Mouse (Mus musculus): ENCODE measurements at regions not wholly inside any gene's neighbourhood (a gene's known extent, or its start where the extent isn't known, plus 50 kb on each side); places are given as distances from the start of the nearest gene placed in this dataset.

DNA sequence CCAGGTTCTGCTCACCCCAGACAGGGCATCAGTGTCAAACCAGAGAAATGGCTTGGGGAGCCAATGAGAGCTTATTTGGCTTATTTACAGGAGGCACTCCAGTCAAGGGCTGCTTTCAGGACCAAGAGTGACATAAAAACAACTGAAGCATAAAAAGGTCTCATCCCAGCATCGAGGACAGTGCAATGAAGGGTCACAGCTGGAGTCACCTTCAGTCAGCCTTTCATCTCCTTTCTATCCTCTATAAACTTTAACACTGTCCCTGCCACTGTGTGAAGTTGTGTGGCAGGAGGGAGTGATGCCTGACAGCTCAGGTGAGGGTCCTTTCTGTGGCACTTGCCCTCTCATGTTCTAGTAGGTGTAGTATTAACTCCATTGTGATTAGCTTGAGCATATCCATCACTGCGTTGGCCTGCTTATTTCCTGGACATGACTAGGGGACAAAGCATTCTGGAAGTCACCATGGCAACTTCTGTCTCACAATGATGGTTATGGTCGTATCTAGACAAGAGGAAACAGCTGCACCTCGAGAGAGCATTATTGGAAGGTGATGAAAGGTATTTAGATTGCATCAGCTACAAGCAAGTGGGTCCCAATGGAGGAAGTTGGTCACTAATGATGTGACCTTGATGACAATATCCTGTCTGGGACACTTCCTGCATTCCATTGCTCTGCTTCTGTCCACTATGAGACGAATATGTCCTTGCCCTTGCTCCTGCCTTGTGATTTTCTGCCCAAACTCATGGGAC, 87.8 kb upstream of the Enpp6 start:
- DNase-seq: no peak

DNA sequence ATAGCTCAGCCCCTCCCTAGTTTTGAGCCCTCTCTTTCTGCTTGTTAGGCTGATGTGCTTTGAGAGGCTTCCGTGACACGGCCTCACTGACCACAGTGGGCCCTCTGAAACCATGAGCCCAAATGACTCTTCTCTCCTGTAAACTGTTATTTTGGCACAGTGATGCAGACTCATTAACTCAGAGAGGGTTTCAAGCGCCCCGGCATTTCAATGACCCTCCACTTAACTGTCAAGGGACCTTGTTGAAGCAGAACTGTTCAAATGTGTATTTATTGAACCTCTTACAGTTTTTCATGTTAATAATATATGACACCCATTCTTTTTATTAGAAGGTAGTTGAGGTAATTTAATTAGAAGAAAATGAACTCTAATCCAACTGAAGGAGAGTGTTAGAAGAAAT, 85.9 kb upstream of the Enpp6 start:
- no peak for DNase-seq

DNA sequence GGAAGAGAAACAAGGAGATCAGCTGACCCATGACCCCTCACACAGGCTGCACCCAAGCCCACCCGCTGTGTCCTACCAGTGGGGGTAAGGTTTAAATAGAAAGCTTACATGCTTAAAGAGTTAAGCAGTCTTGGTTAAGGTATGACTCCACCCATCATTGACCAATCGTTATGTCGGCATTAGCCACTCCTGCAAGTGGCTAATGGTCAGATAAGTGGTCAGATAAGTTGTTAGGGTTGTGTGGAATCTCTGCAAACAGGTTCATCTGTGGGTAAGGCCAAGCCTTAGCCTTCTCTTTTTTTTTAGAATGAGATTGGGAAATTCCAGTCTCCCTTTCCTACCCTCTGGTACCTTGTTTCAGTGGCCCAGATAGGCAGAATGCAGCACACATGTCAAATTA, 82.0 kb upstream of the Enpp6 start:
- DNase-seq: no peak

DNA sequence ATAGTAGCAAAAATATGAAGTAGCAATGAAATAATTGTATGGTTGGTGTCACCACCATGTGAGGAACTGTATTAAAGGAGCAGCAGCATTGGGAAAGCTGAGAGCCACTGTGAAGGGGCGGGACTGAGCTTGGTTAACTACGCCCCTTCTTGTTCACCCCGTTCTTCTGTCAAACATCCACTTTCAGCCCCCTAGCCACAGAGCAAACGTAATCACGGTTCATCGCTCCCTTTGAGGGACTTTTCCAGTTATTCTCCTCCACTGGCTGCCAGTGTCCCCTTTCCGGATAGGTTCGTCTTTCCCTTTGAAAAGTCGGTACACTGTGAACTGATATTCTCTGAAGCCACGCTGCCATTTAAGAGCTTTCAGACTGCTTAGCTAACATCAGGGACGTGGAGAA, 79.3 kb upstream of the Enpp6 start:
- no peak for DNase-seq

- no peak for DNase-seq
These were observed 78.5 kb upstream of the Enpp6 start for GRCm38 (mm10) chr8:46908186-46908585.

- DNase-seq: no peak
These were observed 72.7 kb upstream of the Enpp6 start for GRCm38 (mm10) chr8:46913956-46914355.

GRCm38 (mm10) chr8:46920071-46920470, 66.6 kb upstream of the Enpp6 start:
- DNase-seq: no peak

- DNase-seq: no peak
These were observed 65.6 kb upstream of the Enpp6 start for GRCm38 (mm10) chr8:46921075-46921474.

GRCm38 (mm10) chr8:46921585-46921984, 65.1 kb upstream of the Enpp6 start:
- no peak for DNase-seq

DNA sequence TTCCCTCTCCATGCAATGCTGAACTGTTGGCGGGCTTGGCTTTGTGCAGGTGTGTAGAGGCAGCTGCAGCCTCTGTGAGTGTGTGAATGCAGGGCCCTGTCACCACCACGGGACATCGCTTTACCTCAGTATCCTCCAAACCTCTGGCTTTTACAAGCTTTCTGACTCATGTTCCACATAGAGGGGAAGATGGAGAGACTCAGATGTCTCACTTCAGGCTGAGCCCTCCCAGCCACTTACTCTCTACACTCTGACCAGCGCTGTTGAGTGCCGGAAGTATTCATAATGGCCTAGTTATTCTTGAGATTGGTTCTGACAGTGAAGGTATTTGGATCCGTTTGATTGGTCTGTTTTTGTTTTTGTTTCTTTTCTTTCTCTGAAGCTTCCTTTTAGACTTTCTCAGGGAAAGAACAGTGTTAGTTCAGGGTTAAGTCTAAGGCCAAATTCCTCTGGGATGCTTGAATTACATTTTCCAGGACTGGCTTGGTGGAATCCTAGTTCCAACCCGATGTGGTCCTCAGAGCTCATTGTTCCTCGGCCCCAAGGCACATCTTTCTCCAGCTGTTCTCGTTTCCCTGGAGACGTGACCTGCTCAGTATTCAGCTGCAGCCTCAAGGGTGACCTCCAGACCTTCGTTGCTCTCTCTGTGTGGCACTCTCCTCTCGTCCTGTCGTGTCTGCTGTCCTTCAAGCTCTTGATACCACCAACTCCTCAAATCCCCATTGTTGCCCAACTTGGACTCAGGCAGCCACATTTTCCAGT, 61.7 kb upstream of the Enpp6 start:
- no peak for DNase-seq

DNA sequence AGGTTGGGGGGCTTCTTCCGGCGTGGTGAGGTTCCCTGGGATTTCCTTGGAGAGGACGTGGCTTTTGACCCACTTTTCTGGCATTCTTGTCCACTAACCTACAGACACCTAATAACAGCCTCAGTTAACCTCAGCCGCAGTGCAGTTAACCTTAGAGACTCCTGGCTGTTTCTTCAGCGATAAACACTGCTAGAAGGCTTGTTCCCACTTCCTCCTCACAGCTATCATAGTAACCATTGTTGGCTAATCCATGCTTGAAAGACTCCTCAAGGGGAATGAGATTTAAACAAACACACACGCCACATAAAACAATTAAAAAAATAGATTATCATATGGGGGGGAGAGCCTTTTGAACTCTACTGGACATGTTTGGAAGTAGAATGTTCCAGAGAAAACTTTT, 58.0 kb upstream of the Enpp6 start:
- DNase-seq: no peak

DNA sequence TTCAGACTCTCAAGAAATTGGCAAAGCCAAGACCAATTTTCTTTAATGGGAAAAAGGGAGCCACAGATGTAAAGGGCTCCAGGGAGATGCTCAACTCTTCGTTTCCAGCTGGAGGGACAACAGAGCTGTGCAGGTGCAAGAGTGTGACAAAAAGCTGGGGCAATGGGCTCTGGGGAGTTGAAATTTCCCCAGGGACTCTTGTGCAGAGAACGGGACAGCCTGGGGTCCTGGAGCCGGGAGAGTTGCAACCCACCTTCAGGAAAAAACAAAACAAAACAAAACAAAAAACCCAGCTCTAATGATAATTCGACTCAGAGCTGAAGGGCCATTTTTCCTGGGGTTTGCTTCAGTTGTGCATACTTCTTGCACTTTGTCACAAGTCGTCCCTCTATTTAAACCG, 57.0 kb upstream of the Enpp6 start:
- DNase-seq: no peak

GRCm38 (mm10) chr8:46931267-46931666, 55.4 kb upstream of the Enpp6 start:
- DNase-seq: no peak

- DNase-seq: no peak
These were observed 53.4 kb upstream of the Enpp6 start for GRCm38 (mm10) chr8:46933256-46933655.

- peak; percentile 86 for DNase-seq
These were observed 52.4 kb upstream of the Enpp6 start for GRCm38 (mm10) chr8:46934254-46934653.

DNA sequence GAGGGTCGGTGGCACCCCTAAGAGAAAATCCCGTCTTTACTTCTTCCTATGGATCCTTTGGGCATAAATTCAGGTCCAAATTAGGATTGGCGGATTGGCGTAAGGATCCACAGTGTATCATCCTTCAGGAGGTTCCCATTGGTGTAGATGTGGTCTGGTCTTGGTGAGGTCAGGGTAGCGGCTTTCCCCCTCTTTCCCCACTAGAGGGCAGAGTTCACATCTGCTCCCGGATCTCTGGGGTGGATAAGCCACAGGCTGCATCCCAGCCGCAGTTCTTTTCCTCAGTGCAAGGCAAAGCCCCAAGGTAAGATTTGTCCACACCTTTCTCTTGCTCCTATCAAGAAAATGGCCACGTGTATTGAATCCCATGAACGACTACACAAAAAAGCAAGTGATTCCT, 51.8 kb upstream of the Enpp6 start:
- no peak for DNase-seq

DNA sequence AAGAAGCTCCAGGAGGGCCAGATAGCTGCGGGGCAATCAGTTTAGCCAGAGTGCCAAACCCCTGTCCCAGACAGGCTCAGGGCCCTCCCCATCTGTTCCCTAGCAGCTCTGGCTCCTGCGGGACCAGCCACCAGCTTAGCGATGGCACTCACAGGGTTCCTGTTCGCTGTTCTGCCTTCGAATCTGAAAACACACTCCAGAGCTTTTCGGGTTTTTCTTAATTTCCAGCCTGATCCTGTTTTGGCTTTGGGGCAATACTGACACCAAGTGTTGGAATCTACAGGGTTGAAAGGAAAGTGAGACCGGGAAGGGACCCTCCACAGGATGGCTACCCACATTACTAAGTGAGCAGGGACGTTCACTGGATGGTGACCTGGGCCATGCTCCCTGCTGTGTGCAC, 50.6 kb upstream of the Enpp6 start:
- DNase-seq: no peak

Data from layer of hippocampus, adult 9-11 months (tissue).